Mouse (Mus musculus) liver, adult 2 months (tissue): ENCODE results near the gene Tenm3. TPM values are rescaled to one million over a fixed set of nuclear protein-coding genes. Genes with fewer than 3 reads are reported as not detected.

Source experiments
- DNase-seq: peaks from one replicate; pipeline ENCODE4 v3.0.0-alpha.2; 2011; ENCODE audit warnings: low read depth, low spot score; ENCODE audit errors: extremely low read depth
- H3K27ac ChIP-seq: fragments of 200-500 bp; replicated peaks from 2 replicates; pipeline ENCODE4 v1.5.1; 2012; ENCODE audit warnings: low read depth, mild to moderate bottlenecking, control low read depth, inconsistent platforms, low read length; ENCODE audit not compliant: insufficient read depth
- H3K27me3 ChIP-seq: fragments of 200-500 bp; 2 replicates; pipeline ENCODE4 v1.6.1; 2012; ENCODE audit warnings: mild to moderate bottlenecking, moderate library complexity, low read length, inconsistent platforms; ENCODE audit not compliant: control insufficient read depth, insufficient read depth
- H3K36me3 ChIP-seq: fragments of 200-500 bp; 2 replicates; pipeline ENCODE4 v1.6.1; 2012; ENCODE audit warnings: low read length, inconsistent platforms; ENCODE audit not compliant: control insufficient read depth, insufficient read depth
- H3K4me1 ChIP-seq: fragments of 200-500 bp; 2 replicates; pipeline ENCODE4 v1.6.1; 2011; ENCODE audit warnings: low read length; ENCODE audit not compliant: control insufficient read depth, insufficient read depth
- H3K4me3 ChIP-seq: fragments of 200-500 bp; 2 replicates; pipeline ENCODE4 v1.5.1; 2011; ENCODE audit warnings: low read depth, mild to moderate bottlenecking, control low read depth, low read length, moderate library complexity; ENCODE audit not compliant: insufficient read depth
- H3K79me2 ChIP-seq: fragments of 200-500 bp; 2 replicates; pipeline ENCODE4 v1.6.1; 2012; ENCODE audit warnings: inconsistent platforms, mild to moderate bottlenecking, low read length, moderate library complexity; ENCODE audit not compliant: control insufficient read depth, insufficient read depth
- H3K9ac ChIP-seq: fragments of 200-500 bp; 2 replicates; pipeline ENCODE4 v1.6.1; 2012; ENCODE audit warnings: low read depth, mild to moderate bottlenecking, control low read depth, inconsistent platforms, low read length
- CTCF ChIP-seq: fragments of 200-500 bp; IDR thresholded peaks from 2 replicates; pipeline ENCODE4 v1.5.1; 2011; ENCODE audit warnings: low read depth, low read length, control low read depth
- POLR2A ChIP-seq: fragments of 200-500 bp; IDR thresholded peaks from 2 replicates; pipeline ENCODE4 v1.6.1; 2011; ENCODE audit warnings: low read length, control low read depth; ENCODE audit not compliant: insufficient read depth; ENCODE audit errors: extremely low read depth
- WGBS: fragments of 180-500 bp; shearing (Covaris S2); methylation state at CpG from one replicate; pipeline ENCODE4 v1.1.7; 2018; 5-methylcytosine and 5-hydroxymethylcytosine counted together
- polyA plus RNA-seq: library from polyadenylated mRNA; depleted of rRNA; stranded (reverse); fragments of >200 nt; gene quantifications from 2 replicates; pipeline ENCODE4 v1.2.3, GENCODE M21; 2012
- total RNA-seq: library from RNA; depleted of rRNA; stranded (reverse); fragments of >200 nt; gene quantifications from 2 replicates; pipeline ENCODE4 v1.2.3, GENCODE M21; 2014

Tenm3 gene
- total and polyA plus RNA-seq, 2 experiments, result 5.3 to 12.5 TPM

GRCm38 (mm10) chr8:48376774-48377173 lies 467.0 kb downstream of the Tenm3 start:
- no peak for DNase-seq
- Histone ChIP-seq H3K4me3 (no peak overlapping the region), H3K36me3 (no peaks in the 10 kb centered on the region), H3K27ac (no peak overlapping the region), H3K79me2 (no peaks in the 10 kb centered on the region), H3K27me3 (no peaks in the 10 kb centered on the region), H3K4me1 (no peaks in the 10 kb centered on the region), H3K9ac (no peak overlapping the region)
- 90% methylated on average over 6 of the region's 6 CpGs for WGBS
- TF ChIP-seq CTCF, result no peak
- TF ChIP-seq POLR2A, result no peak

DNA sequence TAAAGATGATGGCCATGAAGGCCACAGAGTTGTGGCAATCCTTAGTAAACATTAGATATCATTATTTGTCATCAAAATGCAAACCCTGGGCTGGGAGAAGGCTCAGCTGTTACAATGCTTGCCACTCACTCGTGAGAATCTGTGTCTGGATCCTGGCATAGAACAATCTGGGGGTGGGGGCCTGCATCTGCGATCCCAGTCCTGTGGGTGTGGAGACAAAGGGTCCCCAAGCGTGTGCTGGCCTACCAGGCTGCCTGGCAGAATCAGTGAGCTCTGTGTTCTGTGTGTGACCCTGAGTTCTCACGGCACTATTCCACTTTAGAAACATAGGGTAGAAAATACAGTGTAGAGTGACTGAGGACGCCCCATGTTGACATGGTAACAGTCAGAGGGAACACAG lies 468.6 kb downstream of the Tenm3 start:
- no peaks in the 10 kb centered on the region for H3K4me1 ChIP-seq
- no peak for TF ChIP-seq POLR2A
- TF ChIP-seq CTCF, result no peak
- no peak overlapping the region for H3K4me3 ChIP-seq
- H3K27me3 ChIP-seq, result no peaks in the 10 kb centered on the region
- H3K79me2 ChIP-seq, result no peaks in the 10 kb centered on the region
- H3K36me3 ChIP-seq, result no peaks in the 10 kb centered on the region
- DNase-seq, result no peak
- H3K27ac ChIP-seq, result no peak overlapping the region
- 67% methylated on average over 5 of the region's 5 CpGs for WGBS
- no peak overlapping the region for H3K9ac ChIP-seq

DNA sequence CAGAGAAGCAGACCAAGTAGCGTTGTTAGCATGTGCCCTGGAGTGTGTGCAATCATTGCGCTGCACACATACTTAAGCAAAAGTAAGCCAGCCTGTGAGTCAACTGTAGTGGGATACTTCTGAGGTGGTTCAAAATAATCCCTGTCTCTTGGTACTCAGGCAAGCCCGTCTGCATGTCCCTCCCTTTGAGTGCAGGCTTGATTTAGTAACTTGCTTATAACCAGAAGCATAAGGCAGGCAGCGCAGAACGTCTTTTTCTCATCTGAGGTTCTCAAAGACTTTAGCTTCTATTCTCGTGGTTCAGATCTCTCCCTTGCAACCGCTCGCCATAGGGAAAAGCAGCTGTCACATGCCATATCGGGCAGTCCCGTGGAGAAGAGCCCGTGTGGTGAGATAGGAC lies 470.3 kb downstream of the Tenm3 start:
- TF ChIP-seq POLR2A (no peak), CTCF (no peak)
- Histone ChIP-seq H3K4me1 (no peaks in the 10 kb centered on the region), H3K9ac (no peak overlapping the region), H3K36me3 (no peaks in the 10 kb centered on the region), H3K4me3 (no peak overlapping the region), H3K79me2 (no peaks in the 10 kb centered on the region), H3K27me3 (no peaks in the 10 kb centered on the region), H3K27ac (no peak overlapping the region)
- no peak for DNase-seq
- WGBS, result 92% methylated on average over 11 of the region's 11 CpGs

DNA sequence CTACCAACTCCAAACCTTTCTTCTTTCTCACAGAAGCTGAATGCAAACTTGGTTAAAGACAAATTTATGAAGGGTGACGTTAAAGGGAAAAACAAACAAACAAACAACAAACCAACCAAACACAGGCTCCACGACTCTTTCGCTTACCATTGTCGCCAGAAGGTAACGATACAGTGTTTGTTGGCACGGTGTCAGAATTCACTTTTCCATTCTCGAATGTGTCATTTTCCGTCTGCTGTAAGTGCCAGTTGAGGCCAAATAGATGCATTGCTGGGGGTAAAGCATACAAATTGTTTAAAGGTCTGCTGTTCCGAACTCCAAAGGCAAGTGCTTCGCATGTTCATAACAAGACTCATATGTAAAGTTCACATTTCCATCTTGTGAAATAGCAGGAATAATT lies 476.6 kb downstream of the Tenm3 start:
- Histone ChIP-seq H3K9ac (no peak overlapping the region), H3K4me1 (no peaks in the 10 kb centered on the region), H3K27me3 (no peaks in the 10 kb centered on the region), H3K79me2 (no peaks in the 10 kb centered on the region), H3K36me3 (peaks cover 4% of the 10 kb centered on the region), H3K27ac (no peak overlapping the region), H3K4me3 (no peak overlapping the region)
- no peak for DNase-seq
- WGBS, result 94% methylated on average over 10 of the region's 10 CpGs
- no peak for TF ChIP-seq CTCF
- TF ChIP-seq POLR2A, result no peak

DNA sequence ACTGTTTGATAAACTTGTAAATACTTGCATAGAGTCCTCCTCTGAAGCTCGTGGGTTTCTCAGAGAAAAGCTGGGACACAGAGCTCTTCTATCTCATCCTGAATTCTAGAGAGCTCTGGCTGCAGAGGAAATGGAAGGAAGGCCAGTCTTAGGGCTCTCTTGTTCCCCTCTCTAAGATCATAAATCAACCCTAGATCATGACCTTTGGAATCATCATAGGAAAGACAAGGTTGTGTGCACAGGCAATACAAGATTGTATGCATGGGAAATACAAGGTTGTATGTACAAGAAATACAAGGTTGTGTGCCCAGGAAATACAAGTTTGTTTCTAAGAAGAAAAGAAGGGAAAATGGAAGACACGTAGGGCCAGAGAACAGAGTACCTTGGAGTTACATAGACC lies 486.9 kb downstream of the Tenm3 start:
- no peaks in the 10 kb centered on the region for H3K27me3 ChIP-seq
- H3K36me3 ChIP-seq, result peaks cover 3% of the 10 kb centered on the region; the same call in 1 of the 2 replicates
- no peak overlapping the region for H3K4me3 ChIP-seq
- H3K27ac ChIP-seq, result no peak overlapping the region
- no peak for DNase-seq
- no peak overlapping the region for H3K9ac ChIP-seq
- no peaks in the 10 kb centered on the region for H3K4me1 ChIP-seq
- H3K79me2 ChIP-seq, result no peaks in the 10 kb centered on the region
- TF ChIP-seq POLR2A, result no peak
- no peak for TF ChIP-seq CTCF
- 81% methylated on average over 2 of the region's 2 CpGs for WGBS

DNA sequence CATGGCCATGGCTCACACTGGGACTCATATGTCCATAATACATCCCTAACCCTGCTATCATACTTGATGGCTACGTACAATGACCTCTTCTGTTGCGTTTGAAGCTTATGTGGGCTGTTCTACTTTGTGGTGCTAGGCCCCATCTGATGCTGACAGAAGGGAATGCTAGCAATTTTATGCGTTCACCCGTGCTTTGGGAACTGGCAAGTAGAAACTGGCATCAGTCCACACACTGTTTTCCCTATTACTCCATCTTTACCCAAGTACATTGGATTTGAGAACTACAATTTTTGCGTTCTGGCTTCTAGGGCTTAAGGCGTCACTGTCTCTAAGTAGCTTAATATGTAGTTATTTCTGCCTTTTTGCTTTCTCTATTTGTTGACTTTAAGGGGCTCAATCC lies 490.3 kb downstream of the Tenm3 start:
- TF ChIP-seq POLR2A, result no peak
- no peak for TF ChIP-seq CTCF
- Histone ChIP-seq H3K9ac (no peak overlapping the region), H3K36me3 (peaks cover 3% of the 10 kb centered on the region; the same call in 1 of the 2 replicates), H3K27ac (no peak overlapping the region), H3K79me2 (no peaks in the 10 kb centered on the region), H3K4me3 (no peak overlapping the region), H3K27me3 (no peaks in the 10 kb centered on the region), H3K4me1 (no peaks in the 10 kb centered on the region)
- 92% methylated on average over 6 of the region's 6 CpGs for WGBS
- DNase-seq, result no peak

GRCm38 (mm10) chr8:48348901-48349300 lies 494.9 kb downstream of the Tenm3 start:
- TF ChIP-seq CTCF, result no peak
- TF ChIP-seq POLR2A, result no peak
- H3K27ac ChIP-seq, result no peak overlapping the region
- no peak overlapping the region for H3K4me3 ChIP-seq
- no peak overlapping the region for H3K9ac ChIP-seq
- no peaks in the 10 kb centered on the region for H3K4me1 ChIP-seq
- H3K79me2 ChIP-seq, result no peaks in the 10 kb centered on the region
- H3K27me3 ChIP-seq, result no peaks in the 10 kb centered on the region
- peaks cover 9% of the 10 kb centered on the region; the same call in 1 of the 2 replicates for H3K36me3 ChIP-seq
- 96% methylated on average over 5 of the region's 5 CpGs for WGBS
- no peak for DNase-seq
